ENCODE assay signal across 32 mouse cellular contexts in the genomic region with DNA sequence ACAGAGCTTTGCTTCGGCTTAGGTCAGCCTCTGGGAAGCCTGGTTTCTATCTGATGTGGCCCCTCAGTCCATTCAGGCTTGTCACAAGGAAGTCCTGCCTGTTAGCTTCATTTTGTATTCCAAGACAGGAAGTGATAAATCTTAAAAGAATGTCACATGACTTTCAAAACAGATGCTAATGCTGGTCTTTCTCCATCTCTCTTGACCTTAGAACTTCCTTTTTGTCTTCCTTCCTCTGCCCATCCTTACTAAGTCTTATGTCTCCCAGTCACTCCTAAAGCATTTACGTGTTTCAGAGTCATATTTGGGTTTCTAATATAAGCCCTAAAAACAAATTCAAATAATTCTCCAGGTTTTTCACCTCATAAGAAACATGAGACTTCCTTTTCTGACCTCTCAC. TPM values are rescaled to one million over a fixed set of nuclear protein-coding genes. Genes with fewer than 3 reads are reported as not detected.
DNase-seq lines count a peak whose midpoint lies in the region; ATAC-seq and TF ChIP-seq lines count a peak whose summit lies in the region.
"Had no signal": no experiment of that assay in that cellular context is flagged by ENCODE, and none has a peak within 500 bp of the region (broad histone marks: within the 10 kb centered on the region; RNA-seq: fewer than 3 reads in every experiment).

No protein-coding gene starts in this region.

- H3K36me3 ChIP-seq in testis, adult 2 months (ENCODE audit: control insufficient read depth, insufficient read depth, low read length): no peaks in the 10 kb centered on the region
- H3K36me3 ChIP-seq in forebrain, embryonic 12.5 days (replicated peaks): no peaks in the 10 kb centered on the region
- H3K36me3 ChIP-seq: G1E; heart, embryonic 12.5 days; heart, embryonic 15.5 days had no signal

- ATAC-seq in forebrain, embryonic 12.5 days (ENCODE audit: low FRiP score): no peak
- ATAC-seq: forebrain, embryonic 13.5 days; forebrain, embryonic 16.5 days; hindbrain, postnatal 0 days; inflammation-experienced regulatory T-cells, adult 6 months; intestine, embryonic 16.5 days had no signal

- no peak for TF ChIP-seq POLR2A in testis, adult 2 months (IDR thresholded peaks at IDR 0.05; ENCODE audit: control insufficient read depth, low read depth, low read length)
- no peak for TF ChIP-seq POLR2A in embryonic fibroblast, embryonic 13.5 days (IDR thresholded peaks at IDR 0.05; ENCODE audit: low read depth, low read length)

- no peak overlapping the region for H3K27ac ChIP-seq in testis, adult 2 months (ENCODE audit: control insufficient read depth, insufficient read depth, low read depth, low read length)
- peak overlapping the region; percentile 49; the same call in 1 of the 2 replicates for H3K27ac ChIP-seq in embryonic fibroblast, embryonic 13.5 days (ENCODE audit: insufficient read depth, low read length)
- no peak overlapping the region for H3K27ac ChIP-seq in forebrain, embryonic 12.5 days
- H3K27ac ChIP-seq: forebrain, embryonic 13.5 days; heart, embryonic 15.5 days; hindbrain, embryonic 14.5 days; hindbrain, postnatal 0 days had no signal

- H3K4me3 ChIP-seq in testis, adult 2 months (ENCODE audit: control insufficient read depth, low read depth, low read length): peak overlapping the region; percentile 50
- H3K4me3 ChIP-seq in embryonic fibroblast, embryonic 13.5 days (ENCODE audit: insufficient read depth, low read length): no peak overlapping the region
- H3K4me3 ChIP-seq in forebrain, embryonic 12.5 days (replicated peaks): no peak overlapping the region
- H3K4me3 ChIP-seq: forebrain, embryonic 13.5 days; heart, embryonic 12.5 days; heart, embryonic 15.5 days had no signal

- H3K27me3 ChIP-seq in testis, adult 2 months (ENCODE audit: control insufficient read depth, insufficient read depth, low read length): no peaks in the 10 kb centered on the region
- H3K27me3 ChIP-seq in forebrain, embryonic 12.5 days: no peaks in the 10 kb centered on the region
- H3K27me3 ChIP-seq: CH12.LX; forebrain, embryonic 13.5 days; heart, embryonic 12.5 days; heart, embryonic 15.5 days had no signal

- WGBS in forebrain, embryonic 12.5 days: 89% methylated on average over 2 of the region's 2 CpGs

- TF ChIP-seq CTCF in testis, adult 2 months (IDR thresholded peaks at IDR 0.05; ENCODE audit: control insufficient read depth, insufficient read depth, insufficient replicate concordance, low read depth, low read length): no peak
- TF ChIP-seq CTCF in embryonic fibroblast, embryonic 13.5 days (IDR thresholded peaks at IDR 0.05; ENCODE audit: borderline replicate concordance, insufficient read depth, low read length): no peak

- no peak overlapping the region for H3K9ac ChIP-seq in forebrain, embryonic 12.5 days
- H3K9ac ChIP-seq: forebrain, embryonic 13.5 days; heart, embryonic 12.5 days; heart, embryonic 15.5 days; hindbrain, embryonic 14.5 days had no signal

- no peak overlapping the region for H3K4me2 ChIP-seq in forebrain, embryonic 12.5 days
- H3K4me2 ChIP-seq: forebrain, embryonic 13.5 days; heart, embryonic 12.5 days; heart, embryonic 15.5 days; hindbrain, embryonic 14.5 days had no signal

- DNase-seq in testis, postnatal 10 days (ENCODE audit: low spot score): no peak
- peak; percentile 17 for DNase-seq in Muller cell, postnatal 12 days (ENCODE audit: inconsistent ontology term)
- no peak for DNase-seq in right cerebral cortex, adult 18-20 months
- no peak for DNase-seq in lung, postnatal 10 days
- DNase-seq: adrenal gland, adult 2 months; adrenal gland, postnatal 14 days; cerebellum, adult 11-12 months; cerebellum, adult 8-10 months; cerebellum, postnatal 14 days; gastrocnemius, postnatal 10 days; gastrocnemius, postnatal 36 days; heart, adult 18-20 months; heart, postnatal 10 days; heart, postnatal 4 days; kidney, adult 18-20 months had no signal

- no peaks in the 10 kb centered on the region for H3K9me3 ChIP-seq in forebrain, embryonic 12.5 days
- H3K9me3 ChIP-seq: forebrain, embryonic 13.5 days; G1E; heart, embryonic 15.5 days had no signal

- H3K4me1 ChIP-seq in testis, adult 2 months (ENCODE audit: control insufficient read depth, insufficient read depth, low read length): peaks cover 8% of the 10 kb centered on the region
- H3K4me1 ChIP-seq in embryonic fibroblast, embryonic 13.5 days (ENCODE audit: control insufficient read depth, insufficient read depth, low read length): peaks cover 10% of the 10 kb centered on the region
- H3K4me1 ChIP-seq in forebrain, embryonic 12.5 days: no peaks in the 10 kb centered on the region
- H3K4me1 ChIP-seq: forebrain, embryonic 13.5 days had no signal

RNA-seq across cellular contexts. Expression of gene Ugcg, which starts 25.0 kb away (rescaled TPM):
- 7.3 and 9.8 TPM in 2 replicates for polyA plus RNA-seq in testis, adult 2 months (2012; rRNA removed)
- 87.0 and 107 TPM in 2 replicates for polyA plus RNA-seq in embryonic fibroblast, embryonic 13.5 days (2011; ENCODE audit: insufficient read length, low read depth, missing spikeins)
- 18.7 and 19.9 TPM in 2 replicates for polyA plus RNA-seq in forebrain, embryonic 12.5 days (2016; fragmentation: Nextera tagmentation; extraction: Ambion mirVana)

RNA-seq across cellular contexts. Expression of gene AI481877, which starts 25.3 kb away (rescaled TPM):
- polyA plus RNA-seq in testis, adult 2 months (2012; rRNA removed): 2.6 and 3.0 TPM in 2 replicates
- polyA plus RNA-seq in embryonic fibroblast, embryonic 13.5 days (2011; ENCODE audit: insufficient read length, low read depth, missing spikeins): not detected in 2 replicates
- polyA plus RNA-seq in forebrain, embryonic 12.5 days (2016; fragmentation: Nextera tagmentation; extraction: Ambion mirVana): not detected in 2 replicates
- polyA plus RNA-seq: adrenal gland, adult 2 months; brain, embryonic 14.5 days; embryonic facial prominence, embryonic 11.5 days; embryonic facial prominence, embryonic 14.5 days; forebrain, embryonic 13.5 days; forebrain, embryonic 16.5 days; G1E; heart, embryonic 12.5 days; heart, embryonic 15.5 days; hindbrain, embryonic 11.5 days; hindbrain, embryonic 14.5 days; inflammation-experienced regulatory T-cells, adult 6 months; intestine, embryonic 16.5 days had no signal
